Mouse (Mus musculus): ENCODE results near the gene Pak2.

GRCm38 (mm10) chr16:32108578-32108977 is 29.4 kb upstream of the Pak2 start:
- TF ChIP-seq POLR2A (IDR thresholded peaks at IDR 0.05; ENCODE audit: low read depth, low read length) (no peak), CTCF (conservative IDR thresholded peaks at IDR 0.05; ENCODE audit: insufficient read depth, insufficient read length, low read depth, low read length) (no peak)

All from kidney, adult 2 months (tissue).